ENCODE assay signal across 14 mouse cellular contexts in genomic region chr5:149442277-149442660, GRCm38 (mm10). TPM values are rescaled to one million over a fixed set of nuclear protein-coding genes. Genes with fewer than 3 reads are reported as not detected.
DNase-seq lines count a peak whose midpoint lies in the region; ATAC-seq lines count a peak whose summit lies in the region.
"Had no signal": no experiment of that assay in that cellular context is flagged by ENCODE, and none has a peak within 500 bp of the region (broad histone marks: within the 10 kb centered on the region; RNA-seq: fewer than 3 reads in every experiment).

No protein-coding gene starts in this region.

- H3K27me3 ChIP-seq in hindbrain, embryonic 14.5 days (ENCODE audit: control insufficient read depth, insufficient read depth, low read length) = no peaks in the 10 kb centered on the region
- H3K27me3 ChIP-seq: CH12.LX; embryonic facial prominence, embryonic 13.5 days had no signal

- no peak overlapping the region for H3K4me2 ChIP-seq in hindbrain, embryonic 14.5 days (replicated peaks)
- H3K4me2 ChIP-seq: embryonic facial prominence, embryonic 13.5 days had no signal

- H3K9me3 ChIP-seq in hindbrain, embryonic 14.5 days (ENCODE audit: control insufficient read depth, low read length) = no peaks in the 10 kb centered on the region
- H3K9me3 ChIP-seq: embryonic facial prominence, embryonic 13.5 days had no signal

- H3K36me3 ChIP-seq in hindbrain, embryonic 14.5 days (replicated peaks; ENCODE audit: control insufficient read depth, insufficient read depth) = no peaks in the 10 kb centered on the region
- H3K36me3 ChIP-seq: embryonic facial prominence, embryonic 13.5 days had no signal

- peak; percentile 13 for DNase-seq in lung, postnatal 36 days
- DNase-seq in lung, postnatal 10 days = no peak
- peak; percentile 25 to 32 for DNase-seq in cerebellum, postnatal 36 days
- no peak for DNase-seq in hindbrain, embryonic 14.5 days (ENCODE audit: low spot score)
- peak; percentile 58 for DNase-seq in retina, embryonic 14.5 days (ENCODE audit: low spot score)
- DNase-seq in thymus, postnatal 4 days = no peak
- no peak for DNase-seq in kidney, adult 11 months
- no peak for DNase-seq in lung, postnatal 25 days (ENCODE audit: low spot score)
- DNase-seq: adrenal gland, postnatal 10 days; kidney, adult 9 months had no signal

- peaks cover 24% of the 10 kb centered on the region for H3K4me1 ChIP-seq in hindbrain, embryonic 14.5 days (replicated peaks; ENCODE audit: control insufficient read depth, insufficient read depth, low read length)

- no peak overlapping the region for H3K9ac ChIP-seq in hindbrain, embryonic 14.5 days
- H3K9ac ChIP-seq: embryonic facial prominence, embryonic 13.5 days had no signal

- H3K27ac ChIP-seq in hindbrain, embryonic 14.5 days = peak overlapping the region; percentile 96; the same call in 1 of the 2 replicates
- H3K27ac ChIP-seq: embryonic facial prominence, embryonic 13.5 days had no signal

- no peak for ATAC-seq in hindbrain, embryonic 14.5 days (ENCODE audit: low FRiP score)

- 70% methylated on average over 15 of the region's 15 CpGs for WGBS in hindbrain, embryonic 14.5 days

- no peak overlapping the region for H3K4me3 ChIP-seq in hindbrain, embryonic 14.5 days (replicated peaks; ENCODE audit: low read length)
- H3K4me3 ChIP-seq: embryonic facial prominence, embryonic 13.5 days had no signal

RNA-seq across cellular contexts. Expression of gene Tex26, which starts 2.8 kb away (rescaled TPM):
- polyA plus RNA-seq in hindbrain, embryonic 14.5 days (2014; fragmentation: Nextera tagmentation; extraction: Ambion mirVana) = 1.1 and 1.2 TPM in 2 replicates
- polyA plus RNA-seq: liver, embryonic 16.5 days; spleen, adult 2 months had no signal

RNA-seq across cellular contexts. Expression of gene Medag, which starts 30.7 kb away (rescaled TPM):
- polyA plus RNA-seq in hindbrain, embryonic 14.5 days (2014; fragmentation: Nextera tagmentation; extraction: Ambion mirVana) = 2.5 and 4.0 TPM in 2 replicates

Comparison
In these comparisons a context has a peak if more than half of its experiments do, and no peak if none do; other contexts are left out.
1. DNase-seq: peak in lung, postnatal 36 days (single experiment), cerebellum, postnatal 36 days (2 of 2) and retina, embryonic 14.5 days (single experiment); none in lung, postnatal 10 days (single experiment), hindbrain, embryonic 14.5 days (single experiment), thymus, postnatal 4 days (single experiment), kidney, adult 11 months (single experiment) and lung, postnatal 25 days (single experiment).